8 mouse cellular contexts compared by ENCODE assay signal in genomic region chr13:44055573-44056491, GRCm38 (mm10).
DNase-seq lines count a peak whose midpoint lies in the region; ATAC-seq and TF ChIP-seq lines count a peak whose summit lies in the region.

No protein-coding gene starts in this region.

- no peak overlapping the region for H3K9ac ChIP-seq in hindbrain, embryonic 15.5 days
- no peak overlapping the region for H3K9ac ChIP-seq in hindbrain, embryonic 11.5 days (ENCODE audit: low read depth, low read length)
- H3K9ac ChIP-seq in embryonic facial prominence, embryonic 14.5 days (ENCODE audit: low read depth, low read length), result 0 out of 2 replicates have a peak overlapping the region, but pooled peaks have one; percentile 4
- H3K9ac ChIP-seq in heart, postnatal 0 days (replicated peaks; ENCODE audit: low read depth, low read length), result no peak overlapping the region
- no peak overlapping the region for H3K9ac ChIP-seq in limb, embryonic 15.5 days
- no peak overlapping the region for H3K9ac ChIP-seq in stomach, embryonic 14.5 days (replicated peaks; ENCODE audit: low read depth, low read length)

- no peak overlapping the region for H3K4me3 ChIP-seq in hindbrain, embryonic 15.5 days
- no peak overlapping the region for H3K4me3 ChIP-seq in hindbrain, embryonic 11.5 days (ENCODE audit: low read depth, low read length)
- H3K4me3 ChIP-seq in embryonic facial prominence, embryonic 14.5 days (ENCODE audit: low read depth, low read length), result peak overlapping the region; percentile 6; the same call in 1 of the 2 replicates
- H3K4me3 ChIP-seq in heart, postnatal 0 days (ENCODE audit: low read depth, low read length), result no peak overlapping the region
- H3K4me3 ChIP-seq in limb, embryonic 15.5 days, result 0 out of 2 replicates have a peak overlapping the region, but pooled peaks have one; percentile 3
- no peak overlapping the region for H3K4me3 ChIP-seq in stomach, embryonic 14.5 days (ENCODE audit: low read depth, low read length)

- no peaks in the 10 kb centered on the region for H3K36me3 ChIP-seq in hindbrain, embryonic 15.5 days
- H3K36me3 ChIP-seq in hindbrain, embryonic 11.5 days (ENCODE audit: control insufficient read depth, insufficient read depth, low read length), result no peaks in the 10 kb centered on the region
- H3K36me3 ChIP-seq in embryonic facial prominence, embryonic 14.5 days (ENCODE audit: control insufficient read depth, insufficient read depth, low read length), result no peaks in the 10 kb centered on the region
- no peaks in the 10 kb centered on the region for H3K36me3 ChIP-seq in heart, postnatal 0 days (replicated peaks; ENCODE audit: control insufficient read depth, insufficient read depth, low read length)
- H3K36me3 ChIP-seq in limb, embryonic 15.5 days, result no peaks in the 10 kb centered on the region
- no peaks in the 10 kb centered on the region for H3K36me3 ChIP-seq in stomach, embryonic 14.5 days (ENCODE audit: control insufficient read depth, insufficient read depth, low read length)

- H3K9me3 ChIP-seq in hindbrain, embryonic 15.5 days, result no peaks in the 10 kb centered on the region
- no peaks in the 10 kb centered on the region for H3K9me3 ChIP-seq in hindbrain, embryonic 11.5 days (ENCODE audit: control insufficient read depth, low read length)
- no peaks in the 10 kb centered on the region for H3K9me3 ChIP-seq in embryonic facial prominence, embryonic 14.5 days (ENCODE audit: control insufficient read depth, low read length)
- H3K9me3 ChIP-seq in heart, postnatal 0 days (replicated peaks; ENCODE audit: control insufficient read depth, low read length), result no peaks in the 10 kb centered on the region
- no peaks in the 10 kb centered on the region for H3K9me3 ChIP-seq in limb, embryonic 15.5 days
- H3K9me3 ChIP-seq in stomach, embryonic 14.5 days (ENCODE audit: control insufficient read depth, low read depth, low read length), result no peaks in the 10 kb centered on the region

- no peak for TF ChIP-seq EP300 in heart, postnatal 0 days (IDR thresholded peaks at IDR 0.05; ENCODE audit: low read depth)

- 41% methylated on average over 20 of the region's 20 CpGs for WGBS in hindbrain, embryonic 15.5 days
- WGBS in hindbrain, embryonic 11.5 days, result 59% methylated on average over 20 of the region's 20 CpGs
- 23% methylated on average over 20 of the region's 20 CpGs for WGBS in embryonic facial prominence, embryonic 14.5 days
- WGBS in heart, postnatal 0 days, result 32% methylated on average over 20 of the region's 20 CpGs
- WGBS in limb, embryonic 15.5 days, result 21% methylated on average over 20 of the region's 20 CpGs
- 22% methylated on average over 20 of the region's 20 CpGs for WGBS in stomach, embryonic 14.5 days

- DNase-seq in hindbrain, embryonic 11.5 days (ENCODE audit: low spot score), result no peak
- DNase-seq in embryonic facial prominence, embryonic 14.5 days (ENCODE audit: low spot score), result peak; percentile 91
- peak; percentile 83 for DNase-seq in heart, postnatal 0 days (ENCODE audit: low spot score)
- no peak for DNase-seq in adrenal gland, postnatal 10 days

- no peak for TF ChIP-seq CTCF in heart, postnatal 0 days (IDR thresholded peaks at IDR 0.05; ENCODE audit: low read depth)

- H3K27me3 ChIP-seq in hindbrain, embryonic 15.5 days, result no peaks in the 10 kb centered on the region
- no peaks in the 10 kb centered on the region for H3K27me3 ChIP-seq in hindbrain, embryonic 11.5 days (ENCODE audit: control insufficient read depth, insufficient read depth, low read length)
- no peaks in the 10 kb centered on the region for H3K27me3 ChIP-seq in embryonic facial prominence, embryonic 14.5 days (replicated peaks; ENCODE audit: control insufficient read depth, insufficient read depth, low read length)
- H3K27me3 ChIP-seq in heart, postnatal 0 days (ENCODE audit: control insufficient read depth, insufficient read depth, low read length), result no peaks in the 10 kb centered on the region
- no peaks in the 10 kb centered on the region for H3K27me3 ChIP-seq in limb, embryonic 15.5 days
- no peaks in the 10 kb centered on the region for H3K27me3 ChIP-seq in stomach, embryonic 14.5 days (ENCODE audit: control insufficient read depth, insufficient read depth, low read length)

- H3K4me2 ChIP-seq in hindbrain, embryonic 15.5 days, result peak overlapping the region; percentile 1; the same call in 1 of the 2 replicates
- H3K4me2 ChIP-seq in hindbrain, embryonic 11.5 days (replicated peaks; ENCODE audit: low read depth, low read length), result no peak overlapping the region
- H3K4me2 ChIP-seq in embryonic facial prominence, embryonic 14.5 days (ENCODE audit: low read depth, low read length), result peak overlapping the region; percentile 45
- peak overlapping the region; percentile 39 for H3K4me2 ChIP-seq in heart, postnatal 0 days (ENCODE audit: low read depth, low read length)
- H3K4me2 ChIP-seq in limb, embryonic 15.5 days, result peak overlapping the region; percentile 30
- H3K4me2 ChIP-seq in stomach, embryonic 14.5 days (replicated peaks; ENCODE audit: low read depth, low read length), result peak overlapping the region; percentile 32

- no peak overlapping the region for H3K27ac ChIP-seq in hindbrain, embryonic 15.5 days (replicated peaks)
- no peak overlapping the region for H3K27ac ChIP-seq in hindbrain, embryonic 11.5 days (ENCODE audit: low read depth, low read length)
- H3K27ac ChIP-seq in embryonic facial prominence, embryonic 14.5 days (replicated peaks; ENCODE audit: low read depth, low read length), result 0 out of 2 replicates have a peak overlapping the region, but pooled peaks have one; percentile 57
- peak overlapping the region; percentile 66 for H3K27ac ChIP-seq in heart, postnatal 0 days (ENCODE audit: low read depth)
- H3K27ac ChIP-seq in limb, embryonic 15.5 days, result peak overlapping the region; percentile 67
- H3K27ac ChIP-seq in stomach, embryonic 14.5 days (ENCODE audit: low read length), result peak overlapping the region; percentile 82

- no peak for ATAC-seq in hindbrain, embryonic 15.5 days (ENCODE audit: low FRiP score, low read depth)
- no peak for ATAC-seq in hindbrain, embryonic 11.5 days (ENCODE audit: low FRiP score)
- peak; percentile 76; the same call in 1 of the 2 replicates for ATAC-seq in embryonic facial prominence, embryonic 14.5 days (ENCODE audit: low read depth)
- ATAC-seq in heart, postnatal 0 days (ENCODE audit: insufficient read depth, low read depth), result peak; percentile 61
- ATAC-seq in limb, embryonic 15.5 days (ENCODE audit: insufficient number of reproducible peaks, low FRiP score, low TSS enrichment, low read depth), result peak; percentile 55; the same call in 1 of the 2 replicates
- ATAC-seq in stomach, embryonic 14.5 days (ENCODE audit: insufficient number of reproducible peaks, insufficient read depth, low FRiP score, low read depth), result peak; percentile 23; the same call in 1 of the 2 replicates
- no peak for ATAC-seq in erythroblast, adult 5-6 weeks (replicated peaks; ENCODE audit: low FRiP score, poor library complexity, severe bottlenecking)

- H3K4me1 ChIP-seq in hindbrain, embryonic 15.5 days (replicated peaks), result peaks cover 12% of the 10 kb centered on the region
- H3K4me1 ChIP-seq in hindbrain, embryonic 11.5 days (replicated peaks; ENCODE audit: control insufficient read depth, insufficient read depth, low read length), result 0 out of 2 replicates have a peak, but pooled peaks cover 2% of the 10 kb centered on the region
- H3K4me1 ChIP-seq in embryonic facial prominence, embryonic 14.5 days (ENCODE audit: control insufficient read depth, insufficient read depth, low read length), result peaks cover 17% of the 10 kb centered on the region
- H3K4me1 ChIP-seq in heart, postnatal 0 days (ENCODE audit: control insufficient read depth, insufficient read depth), result peaks cover 51% of the 10 kb centered on the region
- H3K4me1 ChIP-seq in limb, embryonic 15.5 days, result peaks cover 24% of the 10 kb centered on the region
- peaks cover 18% of the 10 kb centered on the region for H3K4me1 ChIP-seq in stomach, embryonic 14.5 days (ENCODE audit: control insufficient read depth, insufficient read depth, low read length)

Comparison
In these comparisons a context has a peak if more than half of its experiments do, and no peak if none do; other contexts are left out.
1. ATAC-seq: peak in embryonic facial prominence, embryonic 14.5 days (single experiment), heart, postnatal 0 days (single experiment), limb, embryonic 15.5 days (single experiment) and stomach, embryonic 14.5 days (single experiment); none in hindbrain, embryonic 15.5 days (single experiment), hindbrain, embryonic 11.5 days (single experiment) and erythroblast, adult 5-6 weeks (single experiment).
2. H3K27ac ChIP-seq: peak in embryonic facial prominence, embryonic 14.5 days (single experiment), heart, postnatal 0 days (single experiment), limb, embryonic 15.5 days (single experiment) and stomach, embryonic 14.5 days (single experiment); none in hindbrain, embryonic 15.5 days (single experiment) and hindbrain, embryonic 11.5 days (single experiment).
3. H3K4me3 ChIP-seq: peak in embryonic facial prominence, embryonic 14.5 days (single experiment) and limb, embryonic 15.5 days (single experiment); none in hindbrain, embryonic 15.5 days (single experiment), hindbrain, embryonic 11.5 days (single experiment), heart, postnatal 0 days (single experiment) and stomach, embryonic 14.5 days (single experiment).
4. DNase-seq: peak in embryonic facial prominence, embryonic 14.5 days (single experiment) and heart, postnatal 0 days (single experiment); none in hindbrain, embryonic 11.5 days (single experiment) and adrenal gland, postnatal 10 days (single experiment).